Mouse (Mus musculus) ES-E14 (cell line): ENCODE results near the gene Ddx43. TPM values are rescaled to one million over a fixed set of nuclear protein-coding genes. Genes with fewer than 3 reads are reported as not detected.

Source experiments
- DNase-seq: peaks from one replicate; pipeline ENCODE4 v3.0.0-alpha.2; 2013; ENCODE audit warnings: low read depth, low spot score
- H3K27ac ChIP-seq: 2 replicates; pipeline ENCODE4 v1.5.1; 2012; ENCODE audit warnings: low read depth, mild to moderate bottlenecking, low read length, moderate library complexity, mixed read lengths; ENCODE audit not compliant: poor library complexity, insufficient read depth, severe bottlenecking
- H3K36me3 ChIP-seq: 2 replicates; pipeline ENCODE4 v1.6.1; 2012; ENCODE audit warnings: mild to moderate bottlenecking, low read length, moderate library complexity, mixed read lengths; ENCODE audit not compliant: control insufficient read depth, poor library complexity, insufficient read depth, severe bottlenecking
- H3K4me1 ChIP-seq, 2 experiments: fragments of 150-350 bp in 1 of 2; sonication (generic) in 1 of 2; 2 replicates each; pipeline ENCODE4 v1.6.1; 2012; ENCODE audit warnings: low read length in 2 of 2, mild to moderate bottlenecking in 1 of 2, mixed read lengths in 1 of 2; ENCODE audit not compliant: control insufficient read depth in 2 of 2, insufficient read depth in 2 of 2, poor library complexity in 1 of 2
- H3K4me3 ChIP-seq, 2 experiments: fragments of 150-350 bp in 1 of 2; sonication (generic) in 1 of 2; 2 replicates each; pipeline ENCODE4 v1.5.1; 2012; ENCODE audit warnings: low read length in 2 of 2, low read depth in 1 of 2, mild to moderate bottlenecking in 1 of 2, mixed read lengths in 1 of 2; ENCODE audit not compliant: insufficient read depth in 1 of 2, poor library complexity in 1 of 2, severe bottlenecking in 1 of 2
- H3K9ac ChIP-seq: 2 replicates; pipeline ENCODE4 v1.6.1; 2012; ENCODE audit warnings: low read depth, mild to moderate bottlenecking, low read length, mixed read lengths; ENCODE audit not compliant: poor library complexity, insufficient read depth, severe bottlenecking
- H3K9me3 ChIP-seq: fragments of 150-350 bp; sonication (generic); 2 replicates; pipeline ENCODE4 v1.6.1; 2012; ENCODE audit warnings: low read depth, mild to moderate bottlenecking, low read length; ENCODE audit not compliant: control insufficient read depth, insufficient read depth
- CHD2 ChIP-seq: IDR thresholded peaks from 2 replicates; pipeline ENCODE4 v1.6.1; 2014; ENCODE audit warnings: mild to moderate bottlenecking, low read depth, low read length, inconsistent platforms
- HCFC1 ChIP-seq: IDR thresholded peaks from 2 replicates; pipeline ENCODE4 v1.6.1; 2012; ENCODE audit warnings: low read length, inconsistent platforms, borderline replicate concordance; ENCODE audit not compliant: insufficient read depth
- MAFK ChIP-seq: IDR thresholded peaks from 2 replicates; pipeline ENCODE4 v1.6.1; 2014; ENCODE audit warnings: mild to moderate bottlenecking, low read depth, low read length, inconsistent platforms; ENCODE audit not compliant: insufficient read depth
- ZC3H11A ChIP-seq: IDR thresholded peaks from 2 replicates; pipeline ENCODE4 v1.6.1; 2012; ENCODE audit warnings: low read depth, mild to moderate bottlenecking, inconsistent platforms, low read length, borderline replicate concordance
- ZNF384 ChIP-seq: IDR thresholded peaks from 2 replicates; pipeline ENCODE4 v1.6.1; 2012; ENCODE audit warnings: low read depth, low read length, inconsistent platforms
- in situ Hi-C, 2 experiments: fragments of 600-800 bp; cut with MboI; formaldehyde crosslinking; loops; one replicate each; pipeline ENCODE4 v1.15.1; 2025; ENCODE audit warnings: low sequenced_read_pairs in 2 of 2, inconsistent platforms in 1 of 2; ENCODE audit not compliant: unreplicated experiment in 2 of 2
- total RNA-seq: library from RNA; depleted of rRNA; stranded (reverse); fragments of 300-350 nt; gene quantifications from 2 replicates; pipeline ENCODE4 v1.2.3, GENCODE M21; 2012

Gene Ddx43
- total RNA-seq, 1 experiment, result 5.0 TPM

DNA sequence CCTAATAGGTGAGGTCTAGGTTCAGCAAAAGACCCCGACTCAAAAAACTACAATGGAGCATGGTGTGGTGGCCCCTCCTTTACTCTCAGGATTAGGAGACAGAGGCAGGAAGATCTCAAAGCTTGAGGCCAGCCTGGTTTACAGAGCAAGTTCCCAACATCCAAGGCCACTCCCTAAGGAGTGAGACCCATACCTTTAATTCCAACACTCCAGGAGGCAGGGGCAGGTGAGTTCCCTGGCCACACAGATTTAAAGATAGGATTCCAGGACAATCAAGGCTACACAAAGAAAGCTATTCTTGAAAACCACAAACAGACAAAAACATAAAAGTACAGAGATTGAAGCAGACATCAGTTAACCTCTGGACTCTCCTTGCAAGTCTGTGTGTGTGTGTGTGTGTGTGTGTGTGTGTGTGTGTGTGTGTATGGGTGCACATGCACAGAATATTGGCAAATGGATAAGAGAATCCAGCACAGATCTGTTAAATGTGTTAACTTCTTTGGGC lies 20.6 kb upstream of the Ddx43 start:
- TF ChIP-seq MAFK (no peak), HCFC1 (no peak), ZC3H11A (no peak), ZNF384 (no peak), CHD2 (no peak; the same call in 1 of the 2 replicates)
- Histone ChIP-seq H3K9ac (no peak overlapping the region), H3K9me3 (no peaks in the 10 kb centered on the region), H3K27ac (peak overlapping the region; percentile 96), H3K36me3 (no peaks in the 10 kb centered on the region), H3K4me3 (peak overlapping the region in 1 of 2 experiments; percentile 13; a peak in 1 of 4 replicates), H3K4me1 (peaks cover 14 to 18% of the 10 kb centered on the region in 2 experiments)
- in situ Hi-C loops, result no loop called here
- peak; percentile 88 for DNase-seq

DNA sequence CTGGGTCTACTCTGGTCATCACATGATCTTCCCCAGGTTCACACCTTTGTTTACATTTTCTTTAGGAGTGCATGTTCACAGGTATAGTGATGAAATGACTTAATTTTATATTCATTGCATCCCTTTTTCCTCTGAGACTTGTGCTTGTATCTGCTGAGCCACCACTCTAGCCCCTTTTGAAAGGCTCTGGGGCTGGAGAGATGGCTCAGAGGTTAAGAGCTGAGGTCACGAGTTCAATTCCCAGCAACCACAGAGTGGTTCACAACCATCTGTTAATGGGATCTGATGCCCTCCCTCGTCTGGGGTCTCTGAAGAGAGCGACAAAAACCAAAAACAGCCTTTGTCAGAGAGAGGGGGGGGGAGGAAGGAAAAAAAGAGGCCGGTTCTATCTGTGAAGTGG lies 20.1 kb upstream of the Ddx43 start:
- H3K4me3 ChIP-seq, result peak overlapping the region in 1 of 2 experiments; percentile 19; a peak in 1 of 4 replicates
- TF ChIP-seq ZC3H11A, result no peak
- no peaks in the 10 kb centered on the region for H3K9me3 ChIP-seq
- peak overlapping the region; percentile 96 for H3K27ac ChIP-seq
- H3K4me1 ChIP-seq, result peaks cover 13 to 14% of the 10 kb centered on the region in 2 experiments
- H3K9ac ChIP-seq, result peak overlapping the region; percentile 41
- peak; percentile 56 for DNase-seq
- no peaks in the 10 kb centered on the region for H3K36me3 ChIP-seq
- in situ Hi-C loops, result no loop called here

- no peak for DNase-seq
- no peak for TF ChIP-seq CHD2
- no peak for TF ChIP-seq MAFK
- no peak for TF ChIP-seq ZC3H11A
- TF ChIP-seq HCFC1, result no peak
- no peaks in the 10 kb centered on the region for H3K9me3 ChIP-seq
- H3K4me1 ChIP-seq, result peaks cover 6 to 11% of the 10 kb centered on the region in 2 experiments; a peak in 3 of 4 replicates
- peak overlapping the region; percentile 75 for H3K9ac ChIP-seq
- H3K27ac ChIP-seq, result peak overlapping the region; percentile 96
- H3K36me3 ChIP-seq, result no peaks in the 10 kb centered on the region
- H3K4me3 ChIP-seq, result peak overlapping the region; percentile 59 to 66
- in situ Hi-C loops, result no loop called here
These were observed 18.0 kb upstream of the Ddx43 start for GRCm38 (mm10) chr9:78377546-78377945.

- no peak for DNase-seq
- H3K9me3 ChIP-seq, result no peaks in the 10 kb centered on the region
- TF ChIP-seq ZC3H11A (no peak), MAFK (no peak), HCFC1 (no peak), ZNF384 (no peak)
- H3K4me3 ChIP-seq, result peak within 1 kb of the TSS; percentile 59 to 66
- peaks cover 0 to 11% of the 10 kb centered on the region in 2 experiments; a peak in 3 of 4 replicates for H3K4me1 ChIP-seq
- no peaks in the 10 kb centered on the region for H3K36me3 ChIP-seq
- H3K9ac ChIP-seq, result peak within 1 kb of the TSS; percentile 75
- in situ Hi-C loops, result no loop called here
- H3K27ac ChIP-seq, result peak within 1 kb of the TSS; percentile 96
These were observed 17.3 kb upstream of the Ddx43 start, which contains the start of gene Ooep for GRCm38 (mm10) chr9:78378113-78378785. Gene Ooep, minus strand, starts transcription at chr9:78378725.
